Mouse (Mus musculus) forebrain, embryonic 16.5 days (tissue): Measurements from ENCODE around the gene Slc24a4. TPM values are rescaled to one million over a fixed set of nuclear protein-coding genes. Genes with fewer than 3 reads are reported as not detected.

ENCODE experiments used
- ATAC-seq: fragments of 200-750 bp; cut with Nextera tagmentation; 2 replicates; pipeline ENCODE4 v1.8.0; 2017; ENCODE audit warnings: mild to moderate bottlenecking, moderate library complexity
- H3K27ac ChIP-seq: fragments of 300-500 bp; sonication (generic); 2 replicates; pipeline ENCODE4 v1.5.1; 2014; ENCODE audit warnings: low read length, control low read depth
- H3K27me3 ChIP-seq: fragments of 300-500 bp; sonication (generic); replicated peaks from 2 replicates; pipeline ENCODE4 v1.6.1; 2014; ENCODE audit warnings: low read length; ENCODE audit not compliant: control insufficient read depth, insufficient read depth
- H3K36me3 ChIP-seq: fragments of 300-500 bp; sonication (generic); 2 replicates; pipeline ENCODE4 v1.6.1; 2014; ENCODE audit not compliant: control insufficient read depth, insufficient read depth
- H3K4me1 ChIP-seq: fragments of 300-500 bp; sonication (generic); replicated peaks from 2 replicates; pipeline ENCODE4 v1.6.1; 2014; ENCODE audit warnings: low read length; ENCODE audit not compliant: control insufficient read depth, insufficient read depth
- H3K4me2 ChIP-seq: fragments of 300-500 bp; sonication (generic); 2 replicates; pipeline ENCODE4 v1.6.1; 2014; ENCODE audit warnings: mild to moderate bottlenecking, low read length, control low read depth
- H3K4me3 ChIP-seq: fragments of 300-500 bp; sonication (generic); replicated peaks from 2 replicates; pipeline ENCODE4 v1.5.1; 2014; ENCODE audit warnings: mild to moderate bottlenecking, low read length, control low read depth
- H3K9ac ChIP-seq: fragments of 300-500 bp; sonication (generic); replicated peaks from 2 replicates; pipeline ENCODE4 v1.6.1; 2014; ENCODE audit warnings: low read depth, low read length, control low read depth
- H3K9me3 ChIP-seq: fragments of 300-500 bp; sonication (generic); 2 replicates; pipeline ENCODE4 v1.6.1; 2016; ENCODE audit warnings: low read length; ENCODE audit not compliant: control insufficient read depth
- WGBS: fragments of 180-500 bp; shearing (Covaris S2); extraction: QIAGEN DNeasy Blood & Tissue Kit; methylation state at CpG from one replicate; pipeline ENCODE4 v1.1.7; 2014; 5-methylcytosine and 5-hydroxymethylcytosine counted together
- polyA plus RNA-seq: library from polyadenylated mRNA; unstranded; fragments of >200 nt; fragmentation: Nextera tagmentation; extraction: Ambion mirVana; gene quantifications from 2 replicates; pipeline ENCODE4 v1.2.1, GENCODE M21; 2015

Gene Slc24a4
- polyA plus RNA-seq, 1 experiment from 2014 or later: 1.3 TPM

DNA sequence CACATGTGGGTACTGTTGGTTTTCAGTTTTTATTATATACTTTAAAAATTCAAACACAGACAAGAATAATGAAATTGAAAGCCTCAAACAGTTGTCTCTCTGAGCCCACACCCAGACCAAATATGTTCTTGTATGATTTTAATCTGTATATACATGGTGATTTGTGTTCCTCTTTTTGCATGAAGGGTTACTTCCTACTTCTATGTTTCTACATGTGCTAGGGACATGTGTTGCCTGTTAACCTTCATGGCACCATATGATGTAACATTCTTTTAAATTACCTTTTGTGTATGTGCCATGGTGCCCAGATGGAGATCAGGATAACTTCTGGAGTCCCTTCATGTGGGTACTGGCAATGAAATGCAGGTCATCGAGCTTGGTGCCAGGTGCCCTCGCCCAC, 162.1 kb downstream of the Slc24a4 start:
- Histone ChIP-seq H3K9me3 (no peaks in the 10 kb centered on the region), H3K4me3 (no peak overlapping the region), H3K27me3 (no peaks in the 10 kb centered on the region), H3K27ac (no peak overlapping the region), H3K4me1 (peaks cover 14% of the 10 kb centered on the region; the same call in 1 of the 2 replicates), H3K9ac (no peak overlapping the region), H3K36me3 (no peaks in the 10 kb centered on the region), H3K4me2 (no peak overlapping the region)
- WGBS: 83% methylated on average over 2 of the region's 2 CpGs
- ATAC-seq: no peak

DNA sequence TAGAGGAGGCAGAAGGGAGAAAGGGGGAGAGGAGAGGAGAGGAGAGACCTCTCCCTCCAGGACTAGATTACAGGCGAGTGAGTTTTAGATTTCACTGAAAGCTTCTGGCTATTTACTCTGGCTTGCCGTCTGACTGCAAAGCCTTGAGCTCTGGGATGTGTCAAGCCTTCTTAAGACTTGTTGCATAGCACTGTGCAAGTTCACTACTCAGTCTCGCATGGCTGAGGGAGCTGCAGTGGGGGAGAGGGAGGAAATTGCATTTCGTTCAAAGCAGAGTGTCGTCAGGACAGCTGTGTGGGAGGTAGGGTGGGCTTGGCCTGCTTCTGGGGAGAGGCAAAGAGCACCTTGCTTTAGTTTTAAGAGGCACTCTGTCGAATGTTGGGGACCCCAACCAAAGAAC, 163.2 kb downstream of the Slc24a4 start:
- 78% methylated on average over 6 of the region's 6 CpGs for whole genome bisulfite sequencing
- Histone ChIP-seq H3K27me3 (no peaks in the 10 kb centered on the region), H3K36me3 (no peaks in the 10 kb centered on the region), H3K27ac (no peak overlapping the region), H3K9ac (no peak overlapping the region), H3K4me3 (no peak overlapping the region), H3K4me2 (no peak overlapping the region), H3K9me3 (no peaks in the 10 kb centered on the region), H3K4me1 (peaks cover 13% of the 10 kb centered on the region; the same call in 1 of the 2 replicates)
- ATAC-seq: no peak

DNA sequence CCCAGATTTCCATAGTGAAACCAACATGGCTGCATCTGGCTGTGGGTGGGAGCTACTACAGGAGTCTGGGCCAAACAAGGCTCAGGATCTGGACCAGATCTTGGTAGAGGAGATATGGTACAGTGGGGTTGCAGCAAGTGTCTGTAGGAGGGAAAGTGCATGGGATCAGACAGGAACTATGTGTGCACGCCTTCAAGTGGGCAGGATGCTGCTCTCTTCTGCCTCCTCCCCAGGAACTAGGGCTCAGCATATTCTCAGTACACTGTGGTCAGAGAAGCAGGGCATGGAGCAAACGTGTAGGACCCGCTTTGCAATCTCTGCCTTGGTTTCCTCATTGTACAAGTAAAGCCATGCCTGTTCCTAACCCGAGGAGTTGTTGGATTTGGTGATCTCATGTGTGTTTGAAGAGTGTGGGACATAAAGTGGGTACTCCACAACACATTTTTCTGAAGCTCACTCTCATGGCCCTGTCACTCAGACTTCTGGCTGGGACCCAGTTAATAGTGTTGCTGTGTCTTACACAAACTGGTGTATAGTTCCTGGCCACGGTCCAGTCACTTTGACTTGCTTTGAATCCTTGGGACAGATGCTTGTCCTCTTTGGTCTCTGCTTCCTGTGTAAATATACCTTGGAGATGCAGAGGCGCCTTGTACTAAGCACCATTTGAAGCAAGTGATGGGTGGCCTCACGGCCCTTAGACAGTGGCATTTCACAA, 164.1 kb downstream of the Slc24a4 start:
- no peak for ATAC-seq
- Histone ChIP-seq H3K9ac (no peak overlapping the region), H3K4me3 (no peak overlapping the region), H3K27me3 (no peaks in the 10 kb centered on the region), H3K4me1 (peaks cover 9% of the 10 kb centered on the region; the same call in 1 of the 2 replicates), H3K4me2 (no peak overlapping the region), H3K36me3 (no peaks in the 10 kb centered on the region), H3K27ac (no peak overlapping the region), H3K9me3 (no peaks in the 10 kb centered on the region)
- WGBS: 86% methylated on average over 7 of the region's 7 CpGs

DNA sequence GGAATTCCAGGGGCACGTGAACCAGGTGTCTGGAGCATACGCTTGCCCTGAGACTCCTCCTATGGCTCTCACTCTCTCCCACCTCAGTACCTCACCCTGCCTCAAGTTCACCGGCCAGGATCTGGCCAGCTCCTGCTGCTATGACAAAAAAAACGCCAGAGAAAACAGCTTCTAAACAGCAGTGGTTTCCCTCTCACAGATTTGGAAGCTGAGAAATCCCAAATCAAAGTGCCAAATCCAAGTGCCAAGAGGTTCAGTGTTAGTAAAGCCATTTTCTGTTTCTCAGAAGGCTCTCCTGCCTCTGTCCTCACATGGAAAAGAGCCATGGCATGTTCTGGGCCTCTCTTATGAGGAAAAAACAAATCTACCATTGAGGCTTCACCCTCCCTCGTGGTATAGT, 166.1 kb downstream of the Slc24a4 start:
- 67% methylated on average over 5 of the region's 5 CpGs for WGBS
- Histone ChIP-seq H3K9me3 (no peaks in the 10 kb centered on the region), H3K4me2 (no peak overlapping the region), H3K9ac (no peak overlapping the region), H3K27me3 (no peaks in the 10 kb centered on the region), H3K27ac (no peak overlapping the region), H3K4me1 (peaks cover 9% of the 10 kb centered on the region; the same call in 1 of the 2 replicates), H3K36me3 (no peaks in the 10 kb centered on the region), H3K4me3 (no peak overlapping the region)
- ATAC-seq: no peak

DNA sequence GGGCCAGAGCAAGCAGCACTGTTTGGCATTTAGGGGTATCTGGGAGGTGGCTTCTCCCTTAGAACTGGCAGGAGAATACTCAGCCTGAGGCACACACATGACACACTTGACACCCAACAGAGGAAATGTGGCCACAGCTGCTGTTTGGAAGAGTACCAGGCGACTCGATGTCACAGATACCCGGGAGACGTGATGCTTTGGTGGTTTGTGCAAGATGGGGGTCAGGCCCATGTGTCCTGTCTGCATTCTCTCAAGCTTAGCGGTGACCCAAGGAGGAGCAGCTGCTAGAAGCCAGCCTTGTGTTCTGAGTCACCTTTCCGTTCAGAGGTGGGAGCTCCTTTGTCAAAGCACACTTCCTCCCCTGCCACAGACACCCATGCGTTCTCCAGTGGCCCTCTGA, 166.7 kb downstream of the Slc24a4 start:
- no peak overlapping the region for H3K27ac ChIP-seq
- no peaks in the 10 kb centered on the region for H3K36me3 ChIP-seq
- no peak overlapping the region for H3K4me2 ChIP-seq
- no peak overlapping the region for H3K9ac ChIP-seq
- WGBS: 66% methylated on average over 7 of the region's 7 CpGs
- H3K27me3 ChIP-seq: no peaks in the 10 kb centered on the region
- no peaks in the 10 kb centered on the region for H3K9me3 ChIP-seq
- ATAC-seq: no peak
- peaks cover 9% of the 10 kb centered on the region; the same call in 1 of the 2 replicates for H3K4me1 ChIP-seq
- no peak overlapping the region for H3K4me3 ChIP-seq

DNA sequence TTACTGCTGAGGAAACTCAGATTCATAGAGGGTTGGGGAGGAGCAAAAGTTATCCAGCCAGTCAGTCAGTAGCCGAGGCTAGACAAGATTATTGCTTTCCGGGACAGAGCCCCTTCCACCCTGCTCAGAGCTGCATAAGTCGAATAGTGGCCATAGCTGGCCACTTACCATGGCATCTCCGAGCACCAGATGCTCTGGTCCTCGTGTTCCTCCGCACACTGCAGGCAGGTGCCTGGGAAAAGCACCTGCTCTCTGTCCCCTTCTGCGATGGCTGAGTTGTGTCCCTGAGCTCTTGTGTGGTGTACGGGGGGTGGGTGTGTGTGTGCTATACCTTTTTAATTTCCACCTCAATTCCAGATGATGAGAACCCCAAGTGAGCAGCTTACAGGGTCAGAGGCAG, 167.1 kb downstream of the Slc24a4 start:
- H3K9ac ChIP-seq: no peak overlapping the region

DNA sequence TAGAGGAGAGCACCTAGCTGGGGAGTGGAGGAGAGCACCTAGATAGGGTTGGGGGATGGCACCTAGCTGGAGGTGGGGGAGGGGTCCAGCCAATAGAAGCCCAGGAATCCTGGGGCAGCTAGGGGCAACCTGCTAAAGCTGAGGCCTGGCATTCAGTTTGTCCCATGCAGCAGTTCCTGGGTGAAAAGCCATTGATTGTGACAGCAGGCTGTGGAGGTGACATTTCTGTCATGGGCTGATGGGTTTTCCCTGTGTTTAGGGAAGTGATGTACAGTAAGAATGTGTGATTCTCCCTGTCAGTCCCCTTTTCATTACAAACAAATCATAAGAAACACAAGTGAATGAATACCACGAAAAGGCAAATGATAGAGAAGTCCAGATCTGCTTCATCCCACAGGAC, 167.8 kb downstream of the Slc24a4 start:
- Histone ChIP-seq H3K4me3 (no peak overlapping the region), H3K4me2 (no peak overlapping the region), H3K36me3 (no peaks in the 10 kb centered on the region), H3K4me1 (peaks cover 9% of the 10 kb centered on the region; the same call in 1 of the 2 replicates), H3K9ac (no peak overlapping the region), H3K9me3 (no peaks in the 10 kb centered on the region), H3K27ac (no peak overlapping the region), H3K27me3 (no peaks in the 10 kb centered on the region)
- ATAC-seq: no peak
- WGBS: 86% methylated on average over 1 of the region's 1 CpGs

More for the DNA sequence above, 167.1 kb downstream of the Slc24a4 start:
- no peak for ATAC-seq
- 79% methylated on average over 8 of the region's 8 CpGs for WGBS
- Histone ChIP-seq H3K27ac (no peak overlapping the region), H3K9me3 (no peaks in the 10 kb centered on the region), H3K4me1 (peaks cover 9% of the 10 kb centered on the region; the same call in 1 of the 2 replicates), H3K4me2 (no peak overlapping the region), H3K36me3 (no peaks in the 10 kb centered on the region), H3K4me3 (no peak overlapping the region), H3K27me3 (no peaks in the 10 kb centered on the region)

DNA sequence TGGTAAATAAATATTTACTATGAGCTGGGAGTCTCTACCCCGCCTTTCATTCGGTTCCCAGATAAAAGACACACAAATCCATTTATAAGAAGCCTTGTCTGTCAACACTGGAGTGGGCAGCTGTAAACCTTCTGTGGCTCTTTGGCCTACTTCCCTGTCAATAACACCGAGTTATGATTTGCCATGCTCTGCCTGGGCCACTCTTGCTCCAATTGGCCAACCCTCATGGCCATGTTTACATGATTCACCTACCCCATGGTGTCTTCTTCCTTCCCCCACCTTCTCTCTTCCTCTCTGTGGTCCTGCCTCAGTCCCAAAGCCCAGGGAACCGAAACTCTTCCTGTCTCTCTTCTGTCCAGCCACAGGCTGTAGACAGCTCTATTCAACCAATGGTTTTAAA, 168.4 kb downstream of the Slc24a4 start:
- Histone ChIP-seq H3K4me1 (peaks cover 9% of the 10 kb centered on the region; the same call in 1 of the 2 replicates), H3K4me3 (no peak overlapping the region), H3K9me3 (no peaks in the 10 kb centered on the region), H3K27ac (no peak overlapping the region), H3K36me3 (no peaks in the 10 kb centered on the region), H3K9ac (no peak overlapping the region), H3K27me3 (no peaks in the 10 kb centered on the region), H3K4me2 (no peak overlapping the region)
- ATAC-seq: no peak
- WGBS: 87% methylated on average over 4 of the region's 4 CpGs

DNA sequence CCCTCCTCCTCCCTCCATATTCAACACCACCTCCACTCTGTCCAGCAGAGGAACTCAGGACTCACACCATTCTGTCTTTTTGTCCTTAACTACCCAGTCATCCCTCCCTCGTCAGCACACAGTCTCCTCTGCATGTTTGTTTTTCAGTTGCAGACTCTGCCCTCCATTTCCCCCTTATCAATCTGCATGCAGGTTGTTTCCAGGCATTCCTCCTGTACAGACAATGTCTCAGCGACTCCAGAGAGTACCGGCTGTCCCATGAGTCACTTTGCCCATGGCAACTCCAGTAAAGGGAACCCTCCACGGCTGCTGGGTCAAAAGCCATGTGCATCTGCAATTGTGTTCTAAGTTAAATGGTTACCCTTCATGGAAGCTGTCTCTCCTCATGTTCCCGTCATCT, 170.7 kb downstream of the Slc24a4 start:
- Histone ChIP-seq H3K27me3 (no peaks in the 10 kb centered on the region), H3K4me1 (peaks cover 18% of the 10 kb centered on the region), H3K9me3 (no peaks in the 10 kb centered on the region), H3K27ac (no peak overlapping the region), H3K4me3 (no peak overlapping the region), H3K9ac (no peak overlapping the region), H3K4me2 (no peak overlapping the region), H3K36me3 (no peaks in the 10 kb centered on the region)
- ATAC-seq: no peak
- 75% methylated on average over 5 of the region's 5 CpGs for WGBS
